Mouse (Mus musculus) stomach, embryonic 16.5 days (tissue): ENCODE measurements around the gene Eif4e1b. TPM values are rescaled to one million over a fixed set of nuclear protein-coding genes. Genes with fewer than 3 reads are reported as not detected.

Source experiments
- ATAC-seq: fragments of 200-750 bp; cut with Nextera tagmentation; 2 replicates; pipeline ENCODE4 v1.8.0; 2017; ENCODE audit warnings: moderate number of reproducible peaks, moderate TSS enrichment; ENCODE audit not compliant: insufficient read depth, low FRiP score
- H3K27ac ChIP-seq: fragments of 300-500 bp; sonication (generic); 2 replicates; pipeline ENCODE4 v1.5.1; 2014; ENCODE audit warnings: low read length
- H3K27me3 ChIP-seq: fragments of 300-500 bp; sonication (generic); 2 replicates; pipeline ENCODE4 v1.6.1; 2014; ENCODE audit warnings: low read length, control low read depth, mixed read lengths; ENCODE audit not compliant: control insufficient read depth, insufficient read depth
- H3K36me3 ChIP-seq: fragments of 300-500 bp; sonication (generic); 2 replicates; pipeline ENCODE4 v1.6.1; 2014; ENCODE audit warnings: low read length; ENCODE audit not compliant: control insufficient read depth, insufficient read depth
- H3K4me1 ChIP-seq: fragments of 300-500 bp; sonication (generic); 2 replicates; pipeline ENCODE4 v1.6.1; 2014; ENCODE audit warnings: low read length, control low read depth, mixed read lengths; ENCODE audit not compliant: control insufficient read depth, insufficient read depth
- H3K4me2 ChIP-seq: fragments of 300-500 bp; sonication (generic); 2 replicates; pipeline ENCODE4 v1.6.1; 2014; ENCODE audit warnings: low read depth, low read length, mixed read lengths
- H3K4me3 ChIP-seq: fragments of 300-500 bp; sonication (generic); replicated peaks from 2 replicates; pipeline ENCODE4 v1.5.1; 2014; ENCODE audit warnings: mild to moderate bottlenecking, low read length
- H3K9ac ChIP-seq: fragments of 300-500 bp; sonication (generic); 2 replicates; pipeline ENCODE4 v1.6.1; 2014; ENCODE audit warnings: low read length
- H3K9me3 ChIP-seq: fragments of 300-500 bp; sonication (generic); replicated peaks from 2 replicates; pipeline ENCODE4 v1.6.1; 2016; ENCODE audit warnings: low read length, control low read depth; ENCODE audit not compliant: control insufficient read depth
- WGBS: fragments of 180-500 bp; shearing (Covaris S2); extraction: QIAGEN DNeasy Blood & Tissue Kit; methylation state at CpG from one replicate; pipeline ENCODE4 v1.1.7; 2014; 5-methylcytosine and 5-hydroxymethylcytosine counted together
- polyA plus RNA-seq: library from polyadenylated mRNA; unstranded; fragments of >200 nt; fragmentation: Nextera tagmentation; extraction: Ambion mirVana; gene quantifications from 2 replicates; pipeline ENCODE4 v1.2.1, GENCODE M21; 2015

Gene Eif4e1b
- polyA plus RNA-seq, 1 experiment from 2014 or later, result not detected

DNA sequence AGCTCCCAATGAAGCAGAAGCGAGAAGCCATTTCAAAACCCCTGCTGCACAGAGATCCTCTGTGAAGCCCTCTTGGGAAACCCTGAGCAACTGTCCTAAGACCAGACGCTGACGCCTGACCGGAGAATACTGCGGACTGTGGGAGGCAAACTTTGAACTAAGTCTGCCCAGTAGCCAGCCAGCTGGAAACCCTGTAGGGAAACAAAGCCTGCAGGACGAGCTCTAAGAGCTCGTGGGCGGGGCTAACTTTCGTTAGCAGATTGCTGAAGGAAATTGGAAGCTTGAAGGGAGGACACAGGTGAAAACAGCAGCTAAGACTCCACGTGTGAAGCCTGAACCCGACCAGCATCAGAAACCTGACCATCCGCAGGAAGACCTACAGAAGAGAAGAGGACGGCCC lies 45.7 kb downstream of the Eif4e1b start:
- WGBS, result 7% methylated on average over 13 of the region's 13 CpGs
- Histone ChIP-seq H3K27me3 (no peaks in the 10 kb centered on the region), H3K4me3 (no peak overlapping the region), H3K9ac (no peak overlapping the region), H3K36me3 (no peaks in the 10 kb centered on the region), H3K4me1 (peaks cover 5% of the 10 kb centered on the region; the same call in 1 of the 2 replicates), H3K4me2 (peak overlapping the region; percentile 26), H3K27ac (no peak overlapping the region), H3K9me3 (no peaks in the 10 kb centered on the region)
- no peak for ATAC-seq

DNA sequence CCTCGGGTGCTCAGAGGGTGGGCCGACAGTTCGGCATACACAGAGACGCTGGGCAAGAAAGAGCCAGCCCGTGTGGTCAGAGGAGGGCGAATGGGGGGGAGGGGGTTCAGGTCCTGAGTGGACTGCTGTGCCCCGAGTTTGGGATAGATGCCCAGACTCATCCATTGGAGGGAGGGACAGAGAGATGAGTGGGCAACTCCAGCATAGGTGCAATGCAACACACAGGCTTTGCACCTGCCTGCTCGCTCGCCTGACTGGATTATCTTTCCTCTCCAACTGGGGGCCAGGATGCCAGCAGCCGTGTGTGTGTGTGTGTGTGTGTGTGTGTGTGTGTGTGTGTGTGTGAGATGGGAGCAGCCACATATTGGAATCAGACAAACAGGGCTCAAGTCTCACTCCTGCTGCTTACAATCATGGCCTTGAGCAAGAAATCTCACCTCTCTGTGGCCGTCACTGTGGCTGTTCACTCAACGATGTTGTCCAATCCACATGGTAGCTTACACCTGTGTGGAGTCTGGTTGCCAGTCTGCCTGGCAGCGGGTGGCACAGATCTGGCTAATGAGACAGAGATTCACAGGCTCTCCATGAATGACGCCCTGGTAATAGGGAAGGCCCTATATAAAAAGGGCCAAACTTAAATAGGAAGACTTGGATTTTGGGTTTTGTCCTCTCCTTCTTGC lies 52.7 kb downstream of the Eif4e1b start:
- H3K36me3 ChIP-seq, result no peaks in the 10 kb centered on the region
- H3K27me3 ChIP-seq, result no peaks in the 10 kb centered on the region
- no peak overlapping the region for H3K9ac ChIP-seq
- no peak overlapping the region for H3K4me2 ChIP-seq
- no peak overlapping the region for H3K4me3 ChIP-seq
- WGBS, result 83% methylated on average over 14 of the region's 14 CpGs
- H3K9me3 ChIP-seq, result no peaks in the 10 kb centered on the region
- no peak for ATAC-seq
- no peak overlapping the region for H3K27ac ChIP-seq
- H3K4me1 ChIP-seq, result no peaks in the 10 kb centered on the region

DNA sequence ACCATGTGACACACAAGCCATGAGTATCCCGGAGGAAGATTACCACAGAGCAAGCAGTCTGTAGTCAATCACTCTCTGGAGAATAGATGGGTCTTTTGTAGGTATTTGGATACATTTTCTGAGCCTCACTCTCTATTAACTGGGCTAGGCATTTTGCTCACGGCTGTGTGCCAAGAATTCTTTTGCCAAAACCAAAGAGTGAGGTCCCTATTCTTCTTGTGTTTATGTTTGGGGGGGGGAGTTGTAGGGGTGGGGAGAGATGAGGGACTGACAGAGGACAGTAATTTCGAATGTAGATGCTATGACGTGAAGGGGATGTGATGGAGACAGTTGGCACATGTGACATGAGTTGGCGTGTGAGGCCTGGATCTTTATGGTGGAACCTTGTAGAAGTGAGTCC lies 53.3 kb downstream of the Eif4e1b start:
- Histone ChIP-seq H3K9me3 (no peaks in the 10 kb centered on the region), H3K4me3 (no peak overlapping the region), H3K36me3 (no peaks in the 10 kb centered on the region), H3K9ac (no peak overlapping the region), H3K4me1 (no peaks in the 10 kb centered on the region), H3K4me2 (no peak overlapping the region), H3K27ac (no peak overlapping the region), H3K27me3 (no peaks in the 10 kb centered on the region)
- 67% methylated on average over 5 of the region's 5 CpGs for WGBS
- ATAC-seq, result no peak

DNA sequence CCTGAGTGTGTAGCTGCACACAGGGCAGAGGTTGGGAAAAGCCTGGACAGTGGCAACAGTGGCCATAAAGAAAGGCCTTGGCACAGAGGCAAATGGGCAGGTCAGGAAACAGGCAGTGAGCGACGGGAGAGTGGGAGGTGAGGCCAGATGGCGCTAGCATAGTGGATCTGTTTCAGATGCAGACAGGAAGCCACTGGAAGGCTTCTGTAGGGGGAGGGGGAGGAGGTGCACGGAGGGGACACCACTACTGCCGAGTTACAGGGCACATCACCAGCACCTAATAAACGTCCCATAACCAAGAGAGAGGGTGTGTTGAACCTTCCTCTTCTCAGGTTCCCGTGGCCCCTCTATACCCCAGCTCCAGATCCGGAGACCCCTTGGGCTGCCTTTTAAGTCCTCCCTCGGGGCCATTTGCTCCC lies 53.7 kb downstream of the Eif4e1b start:
- Histone ChIP-seq H3K27me3 (no peaks in the 10 kb centered on the region), H3K9me3 (no peaks in the 10 kb centered on the region), H3K4me3 (no peak overlapping the region), H3K4me2 (no peak overlapping the region), H3K36me3 (no peaks in the 10 kb centered on the region), H3K27ac (no peak overlapping the region), H3K4me1 (no peaks in the 10 kb centered on the region), H3K9ac (no peak overlapping the region)
- 12% methylated on average over 9 of the region's 9 CpGs for WGBS
- ATAC-seq, result no peak

Other genes with a start within 250 kb of the Eif4e1b start
- 125 and 147 TPM in 2 replicates for gene 4833439L19Rik, start 218.6 kb upstream of the Eif4e1b start, polyA plus RNA-seq
- gene Arl10, start 209.0 kb upstream of the Eif4e1b start, polyA plus RNA-seq, result 21.7 and 23.1 TPM in 2 replicates
- 87.1 and 88.7 TPM in 2 replicates for gene Nop16, start 193.9 kb upstream of the Eif4e1b start, polyA plus RNA-seq
- 182 and 211 TPM in 2 replicates for gene Higd2a, start 193.8 kb upstream of the Eif4e1b start, polyA plus RNA-seq
- gene Cltb, start 172.7 kb upstream of the Eif4e1b start, polyA plus RNA-seq, result 79.6 and 79.8 TPM in 2 replicates
- 67.4 and 71.9 TPM in 2 replicates for gene Faf2, start 162.2 kb upstream of the Eif4e1b start, polyA plus RNA-seq
- 52.5 and 56.5 TPM in 2 replicates for gene Rnf44, start 90.1 kb upstream of the Eif4e1b start, polyA plus RNA-seq
- gene Cdhr2, start 82.5 kb upstream of the Eif4e1b start, polyA plus RNA-seq, result 9.6 and 9.9 TPM in 2 replicates
- gene Gprin1, start 34.1 kb upstream of the Eif4e1b start, polyA plus RNA-seq, result 0.19 and 0.22 TPM in 2 replicates
- gene Sncb, start 17.4 kb upstream of the Eif4e1b start, polyA plus RNA-seq, result 0.52 and 0.72 TPM in 2 replicates
- 14.5 and 17.7 TPM in 2 replicates for gene Tspan17, start 5.4 kb downstream of the Eif4e1b start, polyA plus RNA-seq
- 2.2 and 2.3 TPM in 2 replicates for gene Unc5a, start 165.4 kb downstream of the Eif4e1b start, polyA plus RNA-seq
- 2.6 and 2.9 TPM in 2 replicates for gene Hk3, start 237.4 kb downstream of the Eif4e1b start, polyA plus RNA-seq